8 mouse cellular contexts compared by ENCODE assay signal in the genomic region with DNA sequence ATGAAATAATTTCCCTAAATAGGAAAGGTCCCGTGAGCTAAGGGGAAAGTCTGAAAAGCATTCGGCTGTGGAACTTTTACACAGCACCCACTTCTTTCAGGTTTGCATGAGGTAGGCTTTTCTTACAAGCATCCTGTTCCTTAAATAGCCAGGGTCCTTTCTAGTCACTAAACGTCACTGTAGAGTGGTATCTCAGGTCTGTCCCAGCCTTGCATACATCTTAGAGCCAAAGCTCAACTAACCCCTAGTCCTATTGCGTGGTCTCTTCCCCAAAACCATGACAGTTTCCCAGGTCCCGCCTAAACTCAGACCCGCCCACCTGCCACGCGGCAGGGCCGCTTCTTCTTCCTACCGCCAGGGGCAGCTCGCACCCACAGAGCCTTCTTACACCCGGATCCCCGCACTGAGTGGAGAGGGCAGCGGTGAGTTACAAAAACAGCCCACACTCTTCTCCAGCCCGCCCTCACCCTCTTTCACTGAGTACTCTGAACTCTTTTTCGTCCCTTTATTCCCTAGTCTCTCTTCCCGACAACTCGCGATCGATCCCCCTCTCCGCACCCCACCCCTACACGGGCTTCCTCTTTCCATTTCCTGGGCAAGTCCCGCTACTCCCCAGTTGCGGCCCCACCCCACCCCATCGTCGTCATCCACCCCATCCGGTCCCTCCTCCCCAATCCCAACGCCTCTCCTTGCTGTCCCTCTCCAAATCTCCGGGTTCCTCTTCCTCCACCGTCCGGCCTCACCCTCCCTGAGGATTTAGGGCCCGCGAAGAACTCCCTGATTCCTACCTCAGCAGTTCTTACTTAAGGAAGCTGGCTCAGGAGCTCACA. TPM values are rescaled to one million over a fixed set of nuclear protein-coding genes. Genes with fewer than 3 reads are reported as not detected.
A peak's percentile ranks its signal among the peaks of the same experiment; 100 is the strongest.
DNase-seq lines count a peak whose midpoint lies in the region; ATAC-seq and TF ChIP-seq lines count a peak whose summit lies in the region.

Pgghg (plus strand) TSS at position 170 of the 830 bp plus-strand sequence.

- H3K9me3 ChIP-seq in limb, embryonic 10.5 days (replicated peaks) = no peaks in the 10 kb centered on the region
- no peaks in the 10 kb centered on the region for H3K9me3 ChIP-seq in midbrain, embryonic 11.5 days (ENCODE audit: control insufficient read depth, low read length)

- WGBS in limb, embryonic 10.5 days = 4% methylated on average over 33 of the region's 33 CpGs
- WGBS in midbrain, embryonic 11.5 days = 5% methylated on average over 33 of the region's 33 CpGs
- under 1% methylated on average over 33 of the region's 33 CpGs for WGBS in small intestine, adult 2 months

- 0 out of 2 replicates have a peak, but pooled peaks cover 8% of the 10 kb centered on the region for H3K27me3 ChIP-seq in limb, embryonic 10.5 days (ENCODE audit: low read depth, poor library complexity, severe bottlenecking)
- H3K27me3 ChIP-seq in midbrain, embryonic 11.5 days (ENCODE audit: control insufficient read depth, insufficient read depth, low read length) = no peaks in the 10 kb centered on the region
- no peaks in the 10 kb centered on the region for H3K27me3 ChIP-seq in small intestine, adult 2 months (ENCODE audit: control insufficient read depth, insufficient read depth, low read length)

- peak within 1 kb of the TSS; percentile 59 for H3K4me2 ChIP-seq in midbrain, embryonic 11.5 days

- intact Hi-C loops in gastrocnemius, postnatal 14 days (cut with DNase I; ENCODE audit: low total_unique reads) = no loop called here

- peak within 1 kb of the TSS; percentile 47 for H3K4me3 ChIP-seq in cortical plate, adult 2 months (ENCODE audit: insufficient read depth, low read length)
- H3K4me3 ChIP-seq in limb, embryonic 10.5 days = peak within 1 kb of the TSS; percentile 61
- H3K4me3 ChIP-seq in midbrain, embryonic 11.5 days (ENCODE audit: low read depth, low read length) = peak within 1 kb of the TSS; percentile 45
- peak within 1 kb of the TSS; percentile 68 for H3K4me3 ChIP-seq in small intestine, adult 2 months (ENCODE audit: low read depth, low read length)

- H3K27ac ChIP-seq in cortical plate, adult 2 months (ENCODE audit: insufficient read depth, low read length) = peak within 1 kb of the TSS; percentile 88
- H3K27ac ChIP-seq in limb, embryonic 10.5 days = peak within 1 kb of the TSS; percentile 89
- H3K27ac ChIP-seq in midbrain, embryonic 11.5 days (ENCODE audit: low read depth, low read length) = no peak within 1 kb of the TSS
- peak within 1 kb of the TSS; percentile 85 for H3K27ac ChIP-seq in small intestine, adult 2 months (ENCODE audit: insufficient read depth, low read depth, low read length)

- peak; percentile 65 for TF ChIP-seq CTCF in cortical plate, adult 2 months (IDR thresholded peaks at IDR 0.05; ENCODE audit: extremely low read depth, insufficient read depth, low read length)
- TF ChIP-seq CTCF in small intestine, adult 2 months (IDR thresholded peaks at IDR 0.05; ENCODE audit: extremely low read depth, insufficient read length, insufficient replicate concordance, low read depth, low read length) = peak; percentile 95

- peak within 1 kb of the TSS; percentile 73 for H3K9ac ChIP-seq in midbrain, embryonic 11.5 days (ENCODE audit: low read length)

- peak; percentile 62 for DNase-seq in layer of hippocampus, adult 11-12 months (ENCODE audit: low spot score)
- no peak for DNase-seq in layer of hippocampus, adult 9-10 months (ENCODE audit: low spot score)
- peak; percentile 92 for DNase-seq in gastrocnemius, postnatal 14 days
- peak; percentile 71 for DNase-seq in hindlimb bud, embryonic 11.5 days (ENCODE audit: extremely low spot score, low read depth, low spot score)
- peak; percentile 91 for DNase-seq in limb, embryonic 10.5 days (ENCODE audit: low spot score)
- peak; percentile 98 for DNase-seq in midbrain, embryonic 11.5 days (ENCODE audit: low spot score, missing footprints)

- peak; percentile 91 for ATAC-seq in midbrain, embryonic 11.5 days (ENCODE audit: low FRiP score)

- H3K36me3 ChIP-seq in limb, embryonic 10.5 days = peaks cover 18% of the 10 kb centered on the region
- H3K36me3 ChIP-seq in midbrain, embryonic 11.5 days (ENCODE audit: control insufficient read depth, insufficient read depth, low read length) = no peaks in the 10 kb centered on the region
- peaks cover 9% of the 10 kb centered on the region for H3K36me3 ChIP-seq in small intestine, adult 2 months (ENCODE audit: control insufficient read depth, insufficient read depth, low read length)

- no peak for TF ChIP-seq POLR2A in cortical plate, adult 2 months (IDR thresholded peaks at IDR 0.05; ENCODE audit: extremely low read depth, insufficient read depth, low read length)
- TF ChIP-seq POLR2A in small intestine, adult 2 months (IDR thresholded peaks at IDR 0.05; ENCODE audit: low read depth, low read length) = peak; percentile 39

- no peaks in the 10 kb centered on the region; the same call in 1 of the 2 replicates for H3K4me1 ChIP-seq in cortical plate, adult 2 months (ENCODE audit: control insufficient read depth, insufficient read depth, low read length)
- H3K4me1 ChIP-seq in limb, embryonic 10.5 days = peaks cover 47% of the 10 kb centered on the region
- H3K4me1 ChIP-seq in midbrain, embryonic 11.5 days (ENCODE audit: control insufficient read depth, insufficient read depth, low read length) = peaks cover 5% of the 10 kb centered on the region; the same call in 1 of the 2 replicates
- peaks cover 8% of the 10 kb centered on the region for H3K4me1 ChIP-seq in small intestine, adult 2 months (ENCODE audit: control insufficient read depth, insufficient read depth, insufficient read length, low read length)

RNA-seq across cellular contexts. Expression of gene Pgghg, which starts in this region (rescaled TPM):
- polyA plus RNA-seq in cortical plate, adult 2 months (2012; rRNA removed) = 8.0 and 8.5 TPM in 2 replicates
- total RNA-seq in gastrocnemius, postnatal 14 days (2021) = 1 to 10 TPM; 6.7 to 6.9 TPM
- polyA plus RNA-seq in limb, embryonic 10.5 days (2016; fragmentation: Nextera tagmentation; extraction: Ambion mirVana) = 11.4 and 15.4 TPM in 2 replicates
- 10.2 and 12.5 TPM in 2 replicates for polyA plus RNA-seq in midbrain, embryonic 11.5 days (2014; fragmentation: Nextera tagmentation; extraction: Ambion mirVana)
- 10.8 and 15.1 TPM in 2 replicates for polyA plus RNA-seq in small intestine, adult 2 months (2012; rRNA removed)
